Mouse (Mus musculus): ENCODE data around the gene Lrwd1. TPM values are rescaled to one million over a fixed set of nuclear protein-coding genes. Genes with fewer than 3 reads are reported as not detected.

The Lrwd1 gene
- total RNA-seq, 2 experiments from 2014 or later, result 16.5 to 56.5 TPM

GRCm38 (mm10) chr5:136094249-136095010 is 41.4 kb downstream of the Lrwd1 start:
- peak; percentile 81 for ATAC-seq (replicated peaks; ENCODE audit: poor library complexity)

- no peak for ATAC-seq (replicated peaks; ENCODE audit: poor library complexity)
Measured at GRCm38 (mm10) chr5:136091927-136092326, 43.9 kb downstream of the Lrwd1 start.

- ATAC-seq (replicated peaks; ENCODE audit: poor library complexity), result no peak
Measured at GRCm38 (mm10) chr5:136088821-136089575, 46.9 kb downstream of the Lrwd1 start.

- no peak for ATAC-seq (replicated peaks; ENCODE audit: poor library complexity)
Measured at GRCm38 (mm10) chr5:136086290-136086689, 49.6 kb downstream of the Lrwd1 start.

- ATAC-seq (replicated peaks; ENCODE audit: poor library complexity), result 0 out of 2 replicates have a peak, but pooled peaks have one; percentile 12
Measured at GRCm38 (mm10) chr5:136084891-136085651, 50.8 kb downstream of the Lrwd1 start.

- no peak; the same call in 1 of the 2 replicates for ATAC-seq (replicated peaks; ENCODE audit: poor library complexity)
Measured at GRCm38 (mm10) chr5:136084144-136084881, 51.6 kb downstream of the Lrwd1 start.

- ATAC-seq (replicated peaks; ENCODE audit: poor library complexity), result peak; percentile 95
Measured at GRCm38 (mm10) chr5:136083669-136084107, 52.2 kb downstream of the Lrwd1 start, which contains the start of gene Rasa4. Gene Rasa4 (plus strand): TSS chr5:136083916.

GRCm38 (mm10) chr5:136082345-136082744 is 53.5 kb downstream of the Lrwd1 start:
- ATAC-seq (replicated peaks; ENCODE audit: poor library complexity), result 0 out of 2 replicates have a peak, but pooled peaks have one; percentile 22

- peak; percentile 52 for ATAC-seq (replicated peaks; ENCODE audit: poor library complexity)
Measured at GRCm38 (mm10) chr5:136078136-136078535, 57.7 kb downstream of the Lrwd1 start.

GRCm38 (mm10) chr5:136077001-136077550 is 58.8 kb downstream of the Lrwd1 start:
- no peak for ATAC-seq (replicated peaks; ENCODE audit: poor library complexity)

- no peak for ATAC-seq (replicated peaks; ENCODE audit: poor library complexity)
Measured at GRCm38 (mm10) chr5:136076284-136076683, 59.6 kb downstream of the Lrwd1 start.

GRCm38 (mm10) chr5:136075076-136075475 is 60.8 kb downstream of the Lrwd1 start:
- ATAC-seq (replicated peaks; ENCODE audit: poor library complexity), result peak; percentile 42

GRCm38 (mm10) chr5:136073526-136073925 is 62.3 kb downstream of the Lrwd1 start:
- no peak for ATAC-seq (replicated peaks; ENCODE audit: poor library complexity)

- ATAC-seq (replicated peaks; ENCODE audit: poor library complexity), result no peak
Measured at GRCm38 (mm10) chr5:136073051-136073450, 62.8 kb downstream of the Lrwd1 start.

Other genes starting within 250 kb of the Lrwd1 start
- not detected in 2 replicates for gene Hspb1, start 248.2 kb downstream of the Lrwd1 start, total RNA-seq (2015)
- not detected in 2 replicates for gene Hspb1, start 248.2 kb downstream of the Lrwd1 start, total RNA-seq (2017)
- 124 and 130 TPM in 2 replicates for gene Ywhag, start 201.5 kb downstream of the Lrwd1 start, total RNA-seq (2015)
- 87.4 and 88.3 TPM in 2 replicates for gene Ywhag, start 201.5 kb downstream of the Lrwd1 start, total RNA-seq (2017)
- gene Ssc4d, start 161.5 kb downstream of the Lrwd1 start, total RNA-seq (2015), result 3.3 and 6.8 TPM in 2 replicates
- 2.0 and 2.3 TPM in 2 replicates for gene Ssc4d, start 161.5 kb downstream of the Lrwd1 start, total RNA-seq (2017)
- gene Zp3, start 156.0 kb downstream of the Lrwd1 start, total RNA-seq (2015), result 0.10 TPM in 1 of 2 replicates, not detected in the other
- not detected in 2 replicates for gene Zp3, start 156.0 kb downstream of the Lrwd1 start, total RNA-seq (2017)
- 12.9 and 13.7 TPM in 2 replicates for gene Dtx2, start 141.3 kb downstream of the Lrwd1 start, total RNA-seq (2015)
- gene Dtx2, start 141.3 kb downstream of the Lrwd1 start, total RNA-seq (2017), result 4.7 and 5.5 TPM in 2 replicates
- not detected in 2 replicates for gene Upk3b, start 97.6 kb downstream of the Lrwd1 start, total RNA-seq (2015)
- not detected in 2 replicates for gene Upk3b, start 97.6 kb downstream of the Lrwd1 start, total RNA-seq (2017)
- 0.59 and 1.4 TPM in 2 replicates for gene Upk3bl, start 81.6 kb downstream of the Lrwd1 start, total RNA-seq (2015)
- gene Upk3bl, start 81.6 kb downstream of the Lrwd1 start, total RNA-seq (2017), result 0.17 and 1.0 TPM in 2 replicates
- 31.4 and 43.2 TPM in 2 replicates for gene Rasa4, start 52.2 kb downstream of the Lrwd1 start, total RNA-seq (2015)
- 21.5 and 31.9 TPM in 2 replicates for gene Rasa4, start 52.2 kb downstream of the Lrwd1 start, total RNA-seq (2017)
- gene Polr2j, start 19.4 kb downstream of the Lrwd1 start, total RNA-seq (2015), result 115 and 120 TPM in 2 replicates
- gene Polr2j, start 19.4 kb downstream of the Lrwd1 start, total RNA-seq (2017), result 127 and 153 TPM in 2 replicates
- 15.6 and 18.5 TPM in 2 replicates for gene Alkbh4, start 72 bp upstream of the Lrwd1 start, total RNA-seq (2015)
- gene Alkbh4, start 72 bp upstream of the Lrwd1 start, total RNA-seq (2017), result 8.4 and 12.9 TPM in 2 replicates
- 16.4 and 16.7 TPM in 2 replicates for gene Orai2, start 34.6 kb upstream of the Lrwd1 start, total RNA-seq (2015)
- gene Orai2, start 34.6 kb upstream of the Lrwd1 start, total RNA-seq (2017), result 21.2 and 26.9 TPM in 2 replicates
- gene Prkrip1, start 62.9 kb upstream of the Lrwd1 start, total RNA-seq (2015), result 21.0 and 26.5 TPM in 2 replicates
- gene Prkrip1, start 62.9 kb upstream of the Lrwd1 start, total RNA-seq (2017), result 51.5 and 78.2 TPM in 2 replicates
- 27.8 and 33.0 TPM in 2 replicates for gene Sh2b2, start 110.5 kb upstream of the Lrwd1 start, total RNA-seq (2015)
- gene Sh2b2, start 110.5 kb upstream of the Lrwd1 start, total RNA-seq (2017), result 12.1 TPM in 2 replicates